ENCODE assay signal across 8 mouse cellular contexts in genomic region chr16:11174671-11175081, GRCm38 (mm10). TPM values are rescaled to one million over a fixed set of nuclear protein-coding genes. Genes with fewer than 3 reads are reported as not detected.
A peak's percentile ranks its signal among the peaks of the same experiment; 100 is the strongest.
DNase-seq lines count a peak whose midpoint lies in the region; ATAC-seq and TF ChIP-seq lines count a peak whose summit lies in the region.

No protein-coding gene starts in this region.

- H3K4me3 ChIP-seq in forebrain, embryonic 16.5 days (replicated peaks; ENCODE audit: low read length): peak overlapping the region; percentile 95
- peak overlapping the region; percentile 99 for H3K4me3 ChIP-seq in layer of hippocampus, adult 2 months
- H3K4me3 ChIP-seq in lung, adult 2 months (replicated peaks; ENCODE audit: extremely low read depth, low read depth, low read length): peak overlapping the region; percentile 83
- H3K4me3 ChIP-seq in neural tube, embryonic 14.5 days (ENCODE audit: low read depth, low read length): peak overlapping the region; percentile 88
- H3K4me3 ChIP-seq in thymus, adult 2 months (ENCODE audit: control insufficient read depth, insufficient read depth, low read length): peak overlapping the region; percentile 18

- no peak for TF ChIP-seq POLR2A in lung, adult 2 months (IDR thresholded peaks at IDR 0.05; ENCODE audit: borderline replicate concordance, extremely low read depth, low read depth, low read length)
- no peak for TF ChIP-seq POLR2A in thymus, adult 2 months (IDR thresholded peaks at IDR 0.05; ENCODE audit: control insufficient read depth, extremely low read depth, insufficient read depth, low read length, poor library complexity)

- no peaks in the 10 kb centered on the region for H3K27me3 ChIP-seq in forebrain, embryonic 16.5 days (replicated peaks; ENCODE audit: control insufficient read depth, insufficient read depth, low read length)
- no peaks in the 10 kb centered on the region for H3K27me3 ChIP-seq in neural tube, embryonic 14.5 days (ENCODE audit: control insufficient read depth, insufficient read depth, low read length)
- H3K27me3 ChIP-seq in thymus, adult 2 months (ENCODE audit: control insufficient read depth, insufficient read depth, low read length): no peaks in the 10 kb centered on the region

- peaks cover 17% of the 10 kb centered on the region for H3K4me1 ChIP-seq in forebrain, embryonic 16.5 days (replicated peaks; ENCODE audit: control insufficient read depth, insufficient read depth, low read length)
- peaks cover 25% of the 10 kb centered on the region for H3K4me1 ChIP-seq in lung, adult 2 months (ENCODE audit: control insufficient read depth, insufficient read depth, low read length)
- peaks cover 13% of the 10 kb centered on the region; the same call in 1 of the 2 replicates for H3K4me1 ChIP-seq in neural tube, embryonic 14.5 days (ENCODE audit: control insufficient read depth, insufficient read depth, low read length)
- H3K4me1 ChIP-seq in thymus, adult 2 months (replicated peaks; ENCODE audit: control insufficient read depth, insufficient read depth, low read length): peaks cover 12% of the 10 kb centered on the region

- WGBS in forebrain, embryonic 16.5 days: 4% methylated on average over 10 of the region's 10 CpGs
- WGBS in lung, adult 2 months: 6% methylated on average over 10 of the region's 10 CpGs
- 14% methylated on average over 10 of the region's 10 CpGs for WGBS in neural tube, embryonic 14.5 days
- 4% methylated on average over 10 of the region's 10 CpGs for WGBS in thymus, adult 2 months

- H3K4me2 ChIP-seq in forebrain, embryonic 16.5 days (ENCODE audit: low read length): peak overlapping the region; percentile 89
- peak overlapping the region; percentile 88 for H3K4me2 ChIP-seq in neural tube, embryonic 14.5 days (ENCODE audit: low read depth, low read length)

- H3K27ac ChIP-seq in forebrain, embryonic 16.5 days (ENCODE audit: low read length): no peak overlapping the region; the same call in 1 of the 2 replicates
- H3K27ac ChIP-seq in layer of hippocampus, adult 2 months: peak overlapping the region; percentile 94; the same call in 1 of the 2 replicates
- no peak overlapping the region; the same call in 1 of the 2 replicates for H3K27ac ChIP-seq in neural tube, embryonic 14.5 days (ENCODE audit: low read depth, low read length)
- H3K27ac ChIP-seq in thymus, adult 2 months (ENCODE audit: control insufficient read depth, insufficient read depth, low read length): no peak overlapping the region

- no peaks in the 10 kb centered on the region for H3K36me3 ChIP-seq in forebrain, embryonic 16.5 days (ENCODE audit: control insufficient read depth, insufficient read depth)
- no peaks in the 10 kb centered on the region for H3K36me3 ChIP-seq in neural tube, embryonic 14.5 days (ENCODE audit: control insufficient read depth, insufficient read depth, low read length)
- H3K36me3 ChIP-seq in thymus, adult 2 months (ENCODE audit: control insufficient read depth, insufficient read depth, low read length): no peaks in the 10 kb centered on the region

- H3K9ac ChIP-seq in forebrain, embryonic 16.5 days (replicated peaks; ENCODE audit: low read depth, low read length): 0 out of 2 replicates have a peak overlapping the region, but pooled peaks have one; percentile 87
- H3K9ac ChIP-seq in neural tube, embryonic 14.5 days (replicated peaks; ENCODE audit: low read depth, low read length): no peak overlapping the region

- peak; percentile 82 for TF ChIP-seq CTCF in layer of hippocampus, adult 2 months (conservative IDR thresholded peaks at IDR 0.05)
- no peak for TF ChIP-seq CTCF in lung, adult 2 months (IDR thresholded peaks at IDR 0.05; ENCODE audit: insufficient read depth, low read length)
- TF ChIP-seq CTCF in thymus, adult 2 months (IDR thresholded peaks at IDR 0.05; ENCODE audit: borderline replicate concordance, control insufficient read depth, extremely low read depth, insufficient read depth, low read length, poor library complexity): no peak

- H3K9me3 ChIP-seq in forebrain, embryonic 16.5 days (ENCODE audit: control insufficient read depth, low read length): no peaks in the 10 kb centered on the region
- no peaks in the 10 kb centered on the region for H3K9me3 ChIP-seq in neural tube, embryonic 14.5 days (ENCODE audit: control insufficient read depth, low read length)

- peak; percentile 67 for DNase-seq in MEL-GATA-1-ER (ENCODE audit: extremely low read depth, low read depth)
- peak; percentile 68 for DNase-seq in c-Kit-positive CD71-positive TER-119-positive erythroid progenitor cells, embryonic 14.5 days (ENCODE audit: low spot score)
- DNase-seq in layer of hippocampus, adult 2 months (ENCODE audit: low spot score in 2 of 2): peak; percentile 18 to 38
- peak; percentile 50 for DNase-seq in lung, adult 2 months
- DNase-seq in thymus, adult 2 months: peak; percentile 61

- no peak for ATAC-seq in forebrain, embryonic 16.5 days
- ATAC-seq in hematopoietic stem cell, adult 5-6 weeks (replicated peaks in 1 of 2; ENCODE audit: insufficient read depth in 1 of 2, low FRiP score in 2 of 2, low TSS enrichment in 1 of 2, low read depth in 1 of 2, poor library complexity in 2 of 2, severe bottlenecking in 2 of 2): peak; percentile 32 to 54; a peak in 1 of 4 replicates
- ATAC-seq in neural tube, embryonic 14.5 days (ENCODE audit: low read depth): no peak

RNA-seq across cellular contexts. Expression of gene Zc3h7a, which starts 1.5 kb away (rescaled TPM):
- 80.4 and 89.3 TPM in 2 replicates for polyA plus RNA-seq in forebrain, embryonic 16.5 days (2015; fragmentation: Nextera tagmentation; extraction: Ambion mirVana)
- total RNA-seq in hematopoietic stem cell, adult 5-6 weeks (2017): 253 and 425 TPM in 2 replicates
- 10 to 100 TPM; 74.5 to 96.1 TPM for total RNA-seq in layer of hippocampus, adult 2 months (2021)
- 44.1 and 73.2 TPM in 2 replicates for polyA plus RNA-seq in lung, adult 2 months (2012; rRNA removed)
- 87.0 and 93.7 TPM in 2 replicates for polyA plus RNA-seq in neural tube, embryonic 14.5 days (2014; fragmentation: Nextera tagmentation; extraction: Ambion mirVana)
- polyA plus RNA-seq in thymus, adult 2 months (2012; rRNA removed): 114 and 116 TPM in 2 replicates

RNA-seq across cellular contexts. Expression of gene Rsl1d1, which starts 28.5 kb away (rescaled TPM):
- 155 and 178 TPM in 2 replicates for polyA plus RNA-seq in forebrain, embryonic 16.5 days (2015; fragmentation: Nextera tagmentation; extraction: Ambion mirVana)
- 318 and 347 TPM in 2 replicates for total RNA-seq in hematopoietic stem cell, adult 5-6 weeks (2017)
- total RNA-seq in layer of hippocampus, adult 2 months (2021): 10 to 100 TPM; 54.1 to 58.0 TPM
- 3.7 and 6.0 TPM in 2 replicates for polyA plus RNA-seq in lung, adult 2 months (2012; rRNA removed)
- 141 and 154 TPM in 2 replicates for polyA plus RNA-seq in neural tube, embryonic 14.5 days (2014; fragmentation: Nextera tagmentation; extraction: Ambion mirVana)
- polyA plus RNA-seq in thymus, adult 2 months (2012; rRNA removed): 10.7 and 12.0 TPM in 2 replicates

RNA-seq across cellular contexts. Expression of gene Txndc11, which starts 40.2 kb away (rescaled TPM):
- 29.8 and 33.3 TPM in 2 replicates for polyA plus RNA-seq in forebrain, embryonic 16.5 days (2015; fragmentation: Nextera tagmentation; extraction: Ambion mirVana)
- 19.6 and 29.2 TPM in 2 replicates for total RNA-seq in hematopoietic stem cell, adult 5-6 weeks (2017)
- total RNA-seq in layer of hippocampus, adult 2 months (2021): 10 to 100 TPM; 30.5 to 31.5 TPM
- polyA plus RNA-seq in lung, adult 2 months (2012; rRNA removed): 23.2 and 25.6 TPM in 2 replicates
- polyA plus RNA-seq in neural tube, embryonic 14.5 days (2014; fragmentation: Nextera tagmentation; extraction: Ambion mirVana): 33.0 and 33.1 TPM in 2 replicates
- polyA plus RNA-seq in thymus, adult 2 months (2012; rRNA removed): 34.5 and 35.1 TPM in 2 replicates

Comparison
In these comparisons a context has a peak if more than half of its experiments do, and no peak if none do; other contexts are left out.
1. ATAC-seq: peak in hematopoietic stem cell, adult 5-6 weeks (2 of 2); none in forebrain, embryonic 16.5 days (single experiment) and neural tube, embryonic 14.5 days (single experiment).
2. H3K4me3 ChIP-seq: peak in every context shown above with its lines; median percentile 99 in layer of hippocampus, adult 2 months; 95 in forebrain, embryonic 16.5 days; 88 in neural tube, embryonic 14.5 days; 83 in lung, adult 2 months; 18 in thymus, adult 2 months.
3. RNA of gene Rsl1d1, which starts 28.5 kb away (polyA plus RNA-seq): 155 to 178 TPM in forebrain, embryonic 16.5 days and 141 to 154 TPM in neural tube, embryonic 14.5 days; 10.7 to 12.0 TPM in thymus, adult 2 months and 3.7 to 6.0 TPM in lung, adult 2 months; every median in the first group is over 10 times any median in the second.
4. Peak in every context shown above with its lines, with median percentiles within 50 percentile points of each other: DNase-seq.